Mouse (Mus musculus): Measurements from ENCODE around the gene Cd300a.

- TF ChIP-seq POLR2A (IDR thresholded peaks at IDR 0.05; ENCODE audit: low read depth, low read length) (no peak), CTCF (conservative IDR thresholded peaks at IDR 0.05; ENCODE audit: insufficient read depth, insufficient read length, low read depth, low read length) (no peak)
Measured at GRCm38 (mm10) chr11:114854581-114854980, 35.3 kb upstream of the Cd300a start.
